Mouse (Mus musculus): ENCODE data around the gene Hspb2. TPM values are rescaled to one million over a fixed set of nuclear protein-coding genes. Genes with fewer than 3 reads are reported as not detected.

Hspb2 gene
- polyA plus RNA-seq, 1 experiment from 2014 or later: 1.3 TPM

- peak overlapping the region; percentile 83 for H3K4me2 ChIP-seq
- ATAC-seq (ENCODE audit: low FRiP score): no peak
- 40% methylated on average over 3 of the region's 3 CpGs for WGBS
- peak overlapping the region; percentile 91 for H3K27ac ChIP-seq
- H3K9ac ChIP-seq: peak overlapping the region; percentile 62
- H3K36me3 ChIP-seq: 0 out of 2 replicates have a peak, but pooled peaks cover 1% of the 10 kb centered on the region
- H3K4me1 ChIP-seq (replicated peaks): peaks cover 70% of the 10 kb centered on the region
- no peaks in the 10 kb centered on the region for H3K27me3 ChIP-seq
- peak overlapping the region; percentile 4; the same call in 1 of the 2 replicates for H3K4me3 ChIP-seq
- H3K9me3 ChIP-seq: no peaks in the 10 kb centered on the region
Observed at GRCm38 (mm10) chr9:50724661-50725330, 27.4 kb downstream of the Hspb2 start.

GRCm38 (mm10) chr9:50724147-50724546 is 28.0 kb downstream of the Hspb2 start:
- Histone ChIP-seq H3K9me3 (no peaks in the 10 kb centered on the region), H3K4me2 (peak overlapping the region; percentile 83), H3K4me3 (peak overlapping the region; percentile 4; the same call in 1 of the 2 replicates), H3K36me3 (peaks cover 5% of the 10 kb centered on the region; the same call in 1 of the 2 replicates), H3K9ac (peak overlapping the region; percentile 62), H3K4me1 (replicated peaks) (peaks cover 70% of the 10 kb centered on the region), H3K27ac (peak overlapping the region; percentile 91), H3K27me3 (no peaks in the 10 kb centered on the region)
- 75% methylated on average over 2 of the region's 2 CpGs for WGBS
- ATAC-seq (ENCODE audit: low FRiP score): no peak

- Histone ChIP-seq H3K36me3 (peaks cover 5% of the 10 kb centered on the region; the same call in 1 of the 2 replicates), H3K9ac (0 out of 2 replicates have a peak overlapping the region, but pooled peaks have one; percentile 35), H3K4me1 (replicated peaks) (peaks cover 65% of the 10 kb centered on the region), H3K9me3 (no peaks in the 10 kb centered on the region), H3K4me2 (peak overlapping the region; percentile 37), H3K27me3 (no peaks in the 10 kb centered on the region), H3K4me3 (0 out of 2 replicates have a peak overlapping the region, but pooled peaks have one; percentile 9), H3K27ac (peak overlapping the region; percentile 83)
- WGBS: 41% methylated on average over 7 of the region's 7 CpGs
- ATAC-seq (ENCODE audit: low FRiP score): no peak
Observed at GRCm38 (mm10) chr9:50723406-50723805, 28.7 kb downstream of the Hspb2 start.

GRCm38 (mm10) chr9:50722451-50722911 is 29.7 kb downstream of the Hspb2 start:
- no peaks in the 10 kb centered on the region for H3K9me3 ChIP-seq
- no peak overlapping the region for H3K9ac ChIP-seq
- H3K27ac ChIP-seq: peak overlapping the region; percentile 83
- peaks cover 63% of the 10 kb centered on the region for H3K4me1 ChIP-seq (replicated peaks)
- no peaks in the 10 kb centered on the region for H3K27me3 ChIP-seq
- no peak overlapping the region for H3K4me3 ChIP-seq
- peak; percentile 23; the same call in 1 of the 2 replicates for ATAC-seq (ENCODE audit: low FRiP score)
- peaks cover 10% of the 10 kb centered on the region; the same call in 1 of the 2 replicates for H3K36me3 ChIP-seq
- WGBS: 27% methylated on average over 8 of the region's 8 CpGs
- peak overlapping the region; percentile 22 for H3K4me2 ChIP-seq

GRCm38 (mm10) chr9:50721061-50721460 is 31.1 kb downstream of the Hspb2 start:
- no peak overlapping the region for H3K4me3 ChIP-seq
- H3K36me3 ChIP-seq: peaks cover 21% of the 10 kb centered on the region
- H3K4me1 ChIP-seq (replicated peaks): peaks cover 49% of the 10 kb centered on the region
- H3K4me2 ChIP-seq: no peak overlapping the region
- ATAC-seq (ENCODE audit: low FRiP score): no peak
- H3K27ac ChIP-seq: no peak overlapping the region
- no peak overlapping the region for H3K9ac ChIP-seq
- no peaks in the 10 kb centered on the region for H3K27me3 ChIP-seq
- H3K9me3 ChIP-seq: no peaks in the 10 kb centered on the region
- 43% methylated on average over 12 of the region's 12 CpGs for whole genome bisulfite sequencing

GRCm38 (mm10) chr9:50718878-50719277 is 33.3 kb downstream of the Hspb2 start:
- H3K36me3 ChIP-seq: peaks cover 22% of the 10 kb centered on the region
- WGBS: 86% methylated on average over 4 of the region's 4 CpGs
- no peaks in the 10 kb centered on the region for H3K9me3 ChIP-seq
- H3K4me2 ChIP-seq: no peak overlapping the region
- H3K27ac ChIP-seq: no peak overlapping the region
- peaks cover 27% of the 10 kb centered on the region for H3K4me1 ChIP-seq (replicated peaks)
- no peak overlapping the region for H3K9ac ChIP-seq
- H3K4me3 ChIP-seq: no peak overlapping the region
- H3K27me3 ChIP-seq: no peaks in the 10 kb centered on the region
- no peak for ATAC-seq (ENCODE audit: low FRiP score)

- Histone ChIP-seq H3K27ac (no peak overlapping the region), H3K27me3 (no peaks in the 10 kb centered on the region), H3K4me2 (no peak overlapping the region), H3K9me3 (no peaks in the 10 kb centered on the region), H3K36me3 (peaks cover 32% of the 10 kb centered on the region), H3K9ac (no peak overlapping the region), H3K4me1 (replicated peaks) (no peaks in the 10 kb centered on the region), H3K4me3 (no peak overlapping the region)
- ATAC-seq (ENCODE audit: low FRiP score): no peak
- 74% methylated on average over 4 of the region's 4 CpGs for WGBS
Observed at GRCm38 (mm10) chr9:50714188-50714587, 38.0 kb downstream of the Hspb2 start.

GRCm38 (mm10) chr9:50711337-50711736 is 40.8 kb downstream of the Hspb2 start:
- ATAC-seq (ENCODE audit: low FRiP score): no peak
- H3K27ac ChIP-seq: no peak overlapping the region
- peak overlapping the region; percentile 13; the same call in 1 of the 2 replicates for H3K9ac ChIP-seq
- no peaks in the 10 kb centered on the region for H3K4me1 ChIP-seq (replicated peaks)
- H3K27me3 ChIP-seq: no peaks in the 10 kb centered on the region
- no peak overlapping the region for H3K4me3 ChIP-seq
- H3K36me3 ChIP-seq: peaks cover 31% of the 10 kb centered on the region
- no peaks in the 10 kb centered on the region for H3K9me3 ChIP-seq
- H3K4me2 ChIP-seq: no peak overlapping the region
- 88% methylated on average over 4 of the region's 4 CpGs for WGBS

- Histone ChIP-seq H3K27ac (no peak overlapping the region), H3K9ac (no peak overlapping the region), H3K36me3 (peaks cover 36% of the 10 kb centered on the region), H3K9me3 (no peaks in the 10 kb centered on the region), H3K27me3 (no peaks in the 10 kb centered on the region), H3K4me2 (no peak overlapping the region), H3K4me1 (replicated peaks) (no peaks in the 10 kb centered on the region), H3K4me3 (no peak overlapping the region)
- ATAC-seq (ENCODE audit: low FRiP score): no peak
- 26% methylated on average over 2 of the region's 2 CpGs for WGBS
Observed at GRCm38 (mm10) chr9:50709108-50709507, 43.0 kb downstream of the Hspb2 start.

GRCm38 (mm10) chr9:50704907-50705306 is 47.2 kb downstream of the Hspb2 start:
- Histone ChIP-seq H3K27me3 (peaks cover 14% of the 10 kb centered on the region), H3K36me3 (peaks cover 50% of the 10 kb centered on the region), H3K4me2 (no peak overlapping the region), H3K9me3 (no peaks in the 10 kb centered on the region), H3K4me1 (replicated peaks) (0 out of 2 replicates have a peak, but pooled peaks cover 2% of the 10 kb centered on the region), H3K27ac (no peak overlapping the region), H3K9ac (no peak overlapping the region), H3K4me3 (no peak overlapping the region)
- WGBS: 36% methylated on average over 6 of the region's 6 CpGs
- ATAC-seq (ENCODE audit: low FRiP score): no peak
